In the genomic region with DNA sequence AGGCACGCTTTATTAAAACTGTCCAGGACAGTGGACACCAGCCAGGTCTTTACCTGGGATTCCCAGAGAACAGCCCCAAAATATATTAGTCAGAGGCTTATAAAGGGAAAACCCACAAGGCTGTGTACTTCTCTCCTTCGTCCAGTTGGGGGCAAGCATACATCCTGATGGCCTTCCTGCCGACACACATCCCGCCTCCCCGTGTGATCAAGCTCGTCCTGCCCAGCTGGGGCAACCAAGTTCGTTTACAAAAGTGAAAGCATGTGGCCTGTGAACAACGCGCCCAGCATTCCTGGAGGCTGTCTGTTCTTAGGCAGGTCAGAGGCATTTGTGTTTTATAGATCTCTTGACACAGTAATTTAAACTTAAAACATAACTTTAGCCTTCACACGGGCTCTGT, we compare ENCODE assay signal across 8 mouse cellular contexts. TPM values are rescaled to one million over a fixed set of nuclear protein-coding genes. Genes with fewer than 3 reads are reported as not detected.
A peak's percentile ranks its signal among the peaks of the same experiment; 100 is the strongest.
DNase-seq lines count a peak whose midpoint lies in the region; ATAC-seq lines count a peak whose summit lies in the region.

No protein-coding gene starts in this region.

- H3K4me2 ChIP-seq in neural tube, embryonic 15.5 days = no peak overlapping the region; the same call in 1 of the 2 replicates

- 22% methylated on average over 10 of the region's 10 CpGs for WGBS in neural tube, embryonic 15.5 days

- H3K4me1 ChIP-seq in neural tube, embryonic 15.5 days = peaks cover 18% of the 10 kb centered on the region

- ATAC-seq in neural tube, embryonic 15.5 days (ENCODE audit: low FRiP score) = no peak

- DNase-seq in neural tube, embryonic 10.5 days (ENCODE audit: extremely low spot score, low spot score) = peak; percentile 30
- peak; percentile 62 for DNase-seq in adrenal gland, postnatal 10 days
- DNase-seq in gastrocnemius, postnatal 10 days = peak; percentile 14
- peak; percentile 52 for DNase-seq in kidney, adult 9 months
- DNase-seq in lung, postnatal 10 days = peak; percentile 66
- peak; percentile 16 for DNase-seq in thymus, postnatal 25 days
- no peak for DNase-seq in left cerebral cortex, postnatal 25 days (ENCODE audit: low spot score in 2 of 2)

- H3K9me3 ChIP-seq in neural tube, embryonic 15.5 days (replicated peaks) = no peaks in the 10 kb centered on the region

- no peak overlapping the region for H3K27ac ChIP-seq in neural tube, embryonic 15.5 days (replicated peaks)

- intact Hi-C loops in left cerebral cortex, postnatal 25 days (cut with DNase I) = no loop called here

- no peak overlapping the region for H3K9ac ChIP-seq in neural tube, embryonic 15.5 days (replicated peaks)

- peaks cover 3% of the 10 kb centered on the region; the same call in 1 of the 2 replicates for H3K36me3 ChIP-seq in neural tube, embryonic 15.5 days

- H3K4me3 ChIP-seq in neural tube, embryonic 15.5 days (replicated peaks) = no peak overlapping the region

- no peaks in the 10 kb centered on the region for H3K27me3 ChIP-seq in neural tube, embryonic 15.5 days (replicated peaks)

RNA-seq across cellular contexts. Expression of gene Rps3a1, which starts 32.4 kb away (rescaled TPM):
- polyA plus RNA-seq in neural tube, embryonic 15.5 days (2015; fragmentation: Nextera tagmentation; extraction: Ambion mirVana) = 534 and 720 TPM in 2 replicates
- 100 to 1,000 TPM; 866 to 886 TPM for total RNA-seq in adrenal gland, postnatal 10 days (2021)
- total RNA-seq in gastrocnemius, postnatal 10 days (2021) = 100 to 1,000 TPM; 713 to 722 TPM
- 100 to 1,000 TPM; 337 to 339 TPM for total RNA-seq in left cerebral cortex, postnatal 25 days (2021)

Comparison
In these comparisons a context has a peak if more than half of its experiments do, and no peak if none do; other contexts are left out.
1. DNase-seq: peak in neural tube, embryonic 10.5 days (single experiment), adrenal gland, postnatal 10 days (single experiment), gastrocnemius, postnatal 10 days (single experiment), kidney, adult 9 months (single experiment), lung, postnatal 10 days (single experiment) and thymus, postnatal 25 days (single experiment); none in left cerebral cortex, postnatal 25 days (0 of 2).